In genomic region chr14:40224331-40224730, GRCm38 (mm10) we compare ENCODE assay signal across 24 mouse cellular contexts.
"Had no signal": no experiment of that assay in that cellular context is flagged by ENCODE, and none has a peak within 500 bp of the region (broad histone marks: within the 10 kb centered on the region; RNA-seq: fewer than 3 reads in every experiment).

No protein-coding gene starts in this region.

- H3K9me3 ChIP-seq: heart, embryonic 10.5 days; heart, embryonic 12.5 days; hindbrain, embryonic 10.5 days; hindbrain, embryonic 12.5 days; kidney, embryonic 15.5 days; limb, embryonic 13.5 days; limb, embryonic 15.5 days; liver, embryonic 12.5 days had no signal

- H3K36me3 ChIP-seq: heart, embryonic 10.5 days; heart, embryonic 12.5 days; hindbrain, embryonic 10.5 days; hindbrain, embryonic 12.5 days; kidney, embryonic 15.5 days; limb, embryonic 13.5 days; limb, embryonic 15.5 days; liver, embryonic 12.5 days had no signal

- H3K27me3 ChIP-seq: heart, embryonic 12.5 days; hindbrain, embryonic 12.5 days; kidney, embryonic 15.5 days; limb, embryonic 13.5 days; limb, embryonic 15.5 days; liver, embryonic 12.5 days had no signal

- H3K27ac ChIP-seq: gastrocnemius, adult 2 months; heart, embryonic 10.5 days; hindbrain, embryonic 10.5 days; hindbrain, embryonic 12.5 days; hindbrain, embryonic 14.5 days; hindbrain, postnatal 0 days; kidney, embryonic 15.5 days; kidney, postnatal 0 days; layer of hippocampus, adult 2 months; limb, embryonic 13.5 days; limb, embryonic 15.5 days; liver, embryonic 12.5 days had no signal

- H3K4me2 ChIP-seq: heart, embryonic 12.5 days; hindbrain, embryonic 12.5 days; hindbrain, embryonic 14.5 days; kidney, embryonic 15.5 days; limb, embryonic 13.5 days; limb, embryonic 15.5 days; liver, embryonic 12.5 days had no signal

- H3K4me3 ChIP-seq: gastrocnemius, adult 2 months; heart, embryonic 10.5 days; heart, embryonic 12.5 days; hindbrain, embryonic 10.5 days; hindbrain, embryonic 12.5 days; kidney, embryonic 15.5 days; layer of hippocampus, adult 2 months; limb, embryonic 13.5 days; limb, embryonic 15.5 days; liver, embryonic 12.5 days had no signal

- H3K4me1 ChIP-seq: heart, embryonic 10.5 days; heart, embryonic 12.5 days; hindbrain, embryonic 10.5 days; hindbrain, embryonic 12.5 days; kidney, embryonic 15.5 days; limb, embryonic 13.5 days; limb, embryonic 15.5 days; liver, embryonic 12.5 days had no signal

- DNase-seq: gastrocnemius, adult 2 months; gastrocnemius, postnatal 10 days; gastrocnemius, postnatal 25 days; heart, postnatal 10 days; heart, postnatal 4 days; kidney, adult 11 months; kidney, adult 2 months; kidney, adult 9 months; kidney, postnatal 14 days; kidney, postnatal 36 days; left cerebral cortex, postnatal 4 days had no signal

- ATAC-seq: hindbrain, postnatal 0 days; intestine, embryonic 16.5 days; liver, embryonic 12.5 days had no signal

- H3K9ac ChIP-seq: heart, embryonic 12.5 days; hindbrain, embryonic 12.5 days; hindbrain, embryonic 14.5 days; kidney, embryonic 15.5 days; limb, embryonic 13.5 days; limb, embryonic 15.5 days; liver, embryonic 12.5 days had no signal
